Mouse (Mus musculus): ENCODE data around the gene Sart1. TPM values are rescaled to one million over a fixed set of nuclear protein-coding genes. Genes with fewer than 3 reads are reported as not detected.

Gene Sart1
- polyA plus RNA-seq, 1 experiment, result 27.7 TPM

- Histone ChIP-seq H3K27me3 (ENCODE audit: control insufficient read depth, insufficient read depth, low read length) (no peaks in the 10 kb centered on the region), H3K4me3 (ENCODE audit: low read depth, low read length) (peak overlapping the region; percentile 95), H3K36me3 (ENCODE audit: control insufficient read depth, insufficient read depth, low read length) (peaks cover 2% of the 10 kb centered on the region), H3K27ac (ENCODE audit: insufficient read depth, low read depth, low read length) (peak overlapping the region; percentile 93), H3K4me1 (ENCODE audit: control insufficient read depth, insufficient read depth, insufficient read length, low read length) (peaks cover 11% of the 10 kb centered on the region; the same call in 1 of the 2 replicates)
- peak; percentile 29; the same call in 1 of the 2 replicates for TF ChIP-seq POLR2A (IDR thresholded peaks at IDR 0.05; ENCODE audit: low read depth, low read length)
- TF ChIP-seq CTCF (IDR thresholded peaks at IDR 0.05; ENCODE audit: extremely low read depth, insufficient read length, insufficient replicate concordance, low read depth, low read length), result no peak
- 4% methylated on average over 12 of the region's 12 CpGs for WGBS
Measured at GRCm38 (mm10) chr19:5389647-5390046, 1.1 kb upstream of the Sart1 start.

- TF ChIP-seq POLR2A (IDR thresholded peaks at IDR 0.05; ENCODE audit: low read depth, low read length), result no peak
- TF ChIP-seq CTCF (IDR thresholded peaks at IDR 0.05; ENCODE audit: extremely low read depth, insufficient read length, insufficient replicate concordance, low read depth, low read length), result no peak
- Histone ChIP-seq H3K27me3 (ENCODE audit: control insufficient read depth, insufficient read depth, low read length) (no peaks in the 10 kb centered on the region), H3K27ac (ENCODE audit: insufficient read depth, low read depth, low read length) (peak overlapping the region; percentile 63), H3K4me3 (ENCODE audit: low read depth, low read length) (peak overlapping the region; percentile 95), H3K4me1 (ENCODE audit: control insufficient read depth, insufficient read depth, insufficient read length, low read length) (peaks cover 11% of the 10 kb centered on the region; the same call in 1 of the 2 replicates), H3K36me3 (ENCODE audit: control insufficient read depth, insufficient read depth, low read length) (peaks cover 19% of the 10 kb centered on the region)
- under 1% methylated on average over 43 of the region's 43 CpGs for WGBS
Measured at GRCm38 (mm10) chr19:5388011-5388441, 477 bp downstream of the Sart1 start.

- H3K27me3 ChIP-seq (ENCODE audit: control insufficient read depth, insufficient read depth, low read length), result no peaks in the 10 kb centered on the region
- no peak overlapping the region for H3K4me3 ChIP-seq (ENCODE audit: low read depth, low read length)
- WGBS, result 88% methylated on average over 8 of the region's 8 CpGs
- no peak overlapping the region for H3K27ac ChIP-seq (ENCODE audit: insufficient read depth, low read depth, low read length)
- H3K36me3 ChIP-seq (ENCODE audit: control insufficient read depth, insufficient read depth, low read length), result peaks cover 51% of the 10 kb centered on the region
- peaks cover 5% of the 10 kb centered on the region; the same call in 1 of the 2 replicates for H3K4me1 ChIP-seq (ENCODE audit: control insufficient read depth, insufficient read depth, insufficient read length, low read length)
- TF ChIP-seq CTCF (IDR thresholded peaks at IDR 0.05; ENCODE audit: extremely low read depth, insufficient read length, insufficient replicate concordance, low read depth, low read length), result no peak
Measured at GRCm38 (mm10) chr19:5384715-5385114, 3.8 kb downstream of the Sart1 start.

- Histone ChIP-seq H3K27ac (ENCODE audit: insufficient read depth, low read depth, low read length) (no peak overlapping the region), H3K36me3 (ENCODE audit: control insufficient read depth, insufficient read depth, low read length) (peaks cover 65% of the 10 kb centered on the region), H3K4me3 (ENCODE audit: low read depth, low read length) (no peak overlapping the region), H3K27me3 (ENCODE audit: control insufficient read depth, insufficient read depth, low read length) (no peaks in the 10 kb centered on the region), H3K4me1 (ENCODE audit: control insufficient read depth, insufficient read depth, insufficient read length, low read length) (no peaks in the 10 kb centered on the region; the same call in 1 of the 2 replicates)
- TF ChIP-seq CTCF (IDR thresholded peaks at IDR 0.05; ENCODE audit: extremely low read depth, insufficient read length, insufficient replicate concordance, low read depth, low read length) (no peak), POLR2A (IDR thresholded peaks at IDR 0.05; ENCODE audit: low read depth, low read length) (no peak)
- 96% methylated on average over 12 of the region's 12 CpGs for WGBS
Measured at GRCm38 (mm10) chr19:5383326-5383725, 5.2 kb downstream of the Sart1 start.

- Histone ChIP-seq H3K27me3 (ENCODE audit: control insufficient read depth, insufficient read depth, low read length) (no peaks in the 10 kb centered on the region), H3K4me3 (ENCODE audit: low read depth, low read length) (no peak overlapping the region), H3K27ac (ENCODE audit: insufficient read depth, low read depth, low read length) (no peak overlapping the region), H3K4me1 (ENCODE audit: control insufficient read depth, insufficient read depth, insufficient read length, low read length) (peaks cover 17% of the 10 kb centered on the region; the same call in 1 of the 2 replicates), H3K36me3 (ENCODE audit: control insufficient read depth, insufficient read depth, low read length) (peaks cover 45% of the 10 kb centered on the region)
- 87% methylated on average over 1 of the region's 1 CpGs for WGBS
- TF ChIP-seq CTCF (IDR thresholded peaks at IDR 0.05; ENCODE audit: extremely low read depth, insufficient read length, insufficient replicate concordance, low read depth, low read length) (no peak), POLR2A (IDR thresholded peaks at IDR 0.05; ENCODE audit: low read depth, low read length) (no peak)
Measured at GRCm38 (mm10) chr19:5377446-5377845, 11.1 kb downstream of the Sart1 start.

- Histone ChIP-seq H3K27ac (ENCODE audit: insufficient read depth, low read depth, low read length) (peak overlapping the region; percentile 97), H3K27me3 (ENCODE audit: control insufficient read depth, insufficient read depth, low read length) (no peaks in the 10 kb centered on the region), H3K4me3 (ENCODE audit: low read depth, low read length) (peak overlapping the region; percentile 38), H3K4me1 (ENCODE audit: control insufficient read depth, insufficient read depth, insufficient read length, low read length) (peaks cover 17% of the 10 kb centered on the region; the same call in 1 of the 2 replicates), H3K36me3 (ENCODE audit: control insufficient read depth, insufficient read depth, low read length) (peaks cover 35% of the 10 kb centered on the region)
- TF ChIP-seq POLR2A (IDR thresholded peaks at IDR 0.05; ENCODE audit: low read depth, low read length), result no peak
- TF ChIP-seq CTCF (IDR thresholded peaks at IDR 0.05; ENCODE audit: extremely low read depth, insufficient read length, insufficient replicate concordance, low read depth, low read length), result no peak
- 34% methylated on average over 4 of the region's 4 CpGs for WGBS
Measured at GRCm38 (mm10) chr19:5374748-5375147, 13.8 kb downstream of the Sart1 start.

GRCm38 (mm10) chr19:5374177-5374576 lies 14.3 kb downstream of the Sart1 start:
- peak overlapping the region; percentile 97 for H3K27ac ChIP-seq (ENCODE audit: insufficient read depth, low read depth, low read length)
- WGBS, result 35% methylated on average over 4 of the region's 4 CpGs

More at GRCm38 (mm10) chr19:5374177-5374576, 14.3 kb downstream of the Sart1 start:
- TF ChIP-seq POLR2A (IDR thresholded peaks at IDR 0.05; ENCODE audit: low read depth, low read length) (no peak), CTCF (IDR thresholded peaks at IDR 0.05; ENCODE audit: extremely low read depth, insufficient read length, insufficient replicate concordance, low read depth, low read length) (no peak)
- peak overlapping the region; percentile 38 for H3K4me3 ChIP-seq (ENCODE audit: low read depth, low read length)
- peaks cover 34% of the 10 kb centered on the region for H3K36me3 ChIP-seq (ENCODE audit: control insufficient read depth, insufficient read depth, low read length)
- H3K27me3 ChIP-seq (ENCODE audit: control insufficient read depth, insufficient read depth, low read length), result no peaks in the 10 kb centered on the region
- peaks cover 17% of the 10 kb centered on the region; the same call in 1 of the 2 replicates for H3K4me1 ChIP-seq (ENCODE audit: control insufficient read depth, insufficient read depth, insufficient read length, low read length)

Data from small intestine, adult 2 months (tissue).